ENCODE assay signal across 27 mouse cellular contexts in genomic region chr11:77926666-77927065, GRCm38 (mm10). TPM values are rescaled to one million over a fixed set of nuclear protein-coding genes. Genes with fewer than 3 reads are reported as not detected.
DNase-seq lines count a peak whose midpoint lies in the region; ATAC-seq and TF ChIP-seq lines count a peak whose summit lies in the region.
"Had no signal": no experiment of that assay in that cellular context is flagged by ENCODE, and none has a peak within 500 bp of the region (broad histone marks: within the 10 kb centered on the region; RNA-seq: fewer than 3 reads in every experiment).

No protein-coding gene starts in this region.

- peaks cover 21% of the 10 kb centered on the region for H3K27me3 ChIP-seq in midbrain, embryonic 13.5 days
- no peaks in the 10 kb centered on the region for H3K27me3 ChIP-seq in midbrain, postnatal 0 days (ENCODE audit: insufficient read depth, low read length)
- peaks cover 42% of the 10 kb centered on the region for H3K27me3 ChIP-seq in forebrain, embryonic 12.5 days
- no peaks in the 10 kb centered on the region for H3K27me3 ChIP-seq in forebrain, embryonic 16.5 days (replicated peaks; ENCODE audit: control insufficient read depth, insufficient read depth, low read length)
- H3K27me3 ChIP-seq in midbrain, embryonic 16.5 days (ENCODE audit: control insufficient read depth, insufficient read depth, low read depth, low read length): no peaks in the 10 kb centered on the region

- no peaks in the 10 kb centered on the region for H3K9me3 ChIP-seq in midbrain, embryonic 13.5 days
- no peaks in the 10 kb centered on the region for H3K9me3 ChIP-seq in midbrain, postnatal 0 days (ENCODE audit: low read length)
- no peaks in the 10 kb centered on the region for H3K9me3 ChIP-seq in forebrain, embryonic 12.5 days
- H3K9me3 ChIP-seq in forebrain, embryonic 16.5 days (ENCODE audit: control insufficient read depth, low read length): no peaks in the 10 kb centered on the region
- no peaks in the 10 kb centered on the region for H3K9me3 ChIP-seq in midbrain, embryonic 16.5 days (replicated peaks; ENCODE audit: control insufficient read depth, low read length, poor library complexity, severe bottlenecking)
- H3K9me3 ChIP-seq: embryonic facial prominence, embryonic 10.5 days; heart, embryonic 13.5 days; limb, embryonic 15.5 days; liver, embryonic 15.5 days; lung, embryonic 15.5 days; stomach, embryonic 15.5 days had no signal

- peaks cover 71% of the 10 kb centered on the region for H3K4me1 ChIP-seq in midbrain, embryonic 13.5 days (replicated peaks)
- 0 out of 2 replicates have a peak, but pooled peaks cover 3% of the 10 kb centered on the region for H3K4me1 ChIP-seq in midbrain, postnatal 0 days (ENCODE audit: insufficient read depth, low read length)
- H3K4me1 ChIP-seq in forebrain, embryonic 12.5 days: peaks cover 57% of the 10 kb centered on the region
- peaks cover 32% of the 10 kb centered on the region for H3K4me1 ChIP-seq in forebrain, embryonic 16.5 days (replicated peaks; ENCODE audit: control insufficient read depth, insufficient read depth, low read length)
- peaks cover 25% of the 10 kb centered on the region for H3K4me1 ChIP-seq in midbrain, embryonic 16.5 days (ENCODE audit: control insufficient read depth, insufficient read depth, low read length)

- no peak for ATAC-seq in midbrain, embryonic 13.5 days
- ATAC-seq in midbrain, postnatal 0 days (ENCODE audit: low FRiP score): no peak
- no peak for ATAC-seq in forebrain, embryonic 12.5 days (ENCODE audit: low FRiP score)
- ATAC-seq in forebrain, embryonic 16.5 days: no peak
- 0 out of 2 replicates have a peak, but pooled peaks have one; percentile 2 for ATAC-seq in midbrain, embryonic 16.5 days
- no peak for ATAC-seq in megakaryocyte progenitor cell, adult 5-6 weeks (replicated peaks; ENCODE audit: poor library complexity)
- ATAC-seq: inflammation-experienced regulatory T-cells, adult 6 months had no signal

- peak overlapping the region; percentile 1; the same call in 1 of the 2 replicates for H3K4me2 ChIP-seq in midbrain, embryonic 13.5 days (replicated peaks)
- no peak overlapping the region for H3K4me2 ChIP-seq in midbrain, postnatal 0 days (ENCODE audit: low read depth, low read length, poor library complexity, severe bottlenecking)
- H3K4me2 ChIP-seq in forebrain, embryonic 12.5 days: 0 out of 2 replicates have a peak overlapping the region, but pooled peaks have one; percentile 13
- no peak overlapping the region for H3K4me2 ChIP-seq in forebrain, embryonic 16.5 days (ENCODE audit: low read length)
- no peak overlapping the region for H3K4me2 ChIP-seq in midbrain, embryonic 16.5 days (ENCODE audit: low read length)
- H3K4me2 ChIP-seq: heart, embryonic 13.5 days; limb, embryonic 15.5 days; liver, embryonic 15.5 days; lung, embryonic 15.5 days; stomach, embryonic 15.5 days had no signal

- DNase-seq in midbrain, postnatal 0 days (ENCODE audit: low spot score): no peak
- DNase-seq in gastrocnemius, adult 18-20 months (ENCODE audit: low spot score): no peak
- DNase-seq in right cerebral cortex, adult 2 months (ENCODE audit: low spot score in 2 of 2): no peak
- DNase-seq: adrenal gland, postnatal 14 days; cerebellum, adult 9-10 months; gastrocnemius, postnatal 25 days; heart, adult 18-20 months; kidney, adult 18-20 months; retina, postnatal 1 day; thymus, postnatal 25 days had no signal

- no peak for TF ChIP-seq CTCF in midbrain, postnatal 0 days (IDR thresholded peaks at IDR 0.05)

- H3K4me3 ChIP-seq in midbrain, embryonic 13.5 days (replicated peaks): no peak overlapping the region
- H3K4me3 ChIP-seq in midbrain, postnatal 0 days (ENCODE audit: low read depth, low read length): no peak overlapping the region
- no peak overlapping the region for H3K4me3 ChIP-seq in forebrain, embryonic 12.5 days (replicated peaks)
- H3K4me3 ChIP-seq in forebrain, embryonic 16.5 days (replicated peaks; ENCODE audit: low read length): no peak overlapping the region
- no peak overlapping the region for H3K4me3 ChIP-seq in midbrain, embryonic 16.5 days (ENCODE audit: low read depth, low read length)
- H3K4me3 ChIP-seq: embryonic facial prominence, embryonic 10.5 days; heart, embryonic 13.5 days; left cerebral cortex, adult 2 months; limb, embryonic 15.5 days; liver, embryonic 15.5 days; lung, embryonic 15.5 days; stomach, embryonic 15.5 days had no signal

- H3K27ac ChIP-seq in midbrain, embryonic 13.5 days: peak overlapping the region; percentile 73
- no peak overlapping the region; the same call in 1 of the 2 replicates for H3K27ac ChIP-seq in midbrain, postnatal 0 days (ENCODE audit: low read depth, low read length)
- H3K27ac ChIP-seq in forebrain, embryonic 12.5 days: peak overlapping the region; percentile 85
- H3K27ac ChIP-seq in forebrain, embryonic 16.5 days (ENCODE audit: low read length): peak overlapping the region; percentile 78
- H3K27ac ChIP-seq in midbrain, embryonic 16.5 days (ENCODE audit: low read length): peak overlapping the region; percentile 64
- H3K27ac ChIP-seq: embryonic facial prominence, embryonic 10.5 days; heart, embryonic 13.5 days; kidney, postnatal 0 days; left cerebral cortex, adult 2 months; limb, embryonic 15.5 days; liver, embryonic 15.5 days; lung, embryonic 15.5 days; macrophage; stomach, embryonic 15.5 days had no signal

- 21% methylated on average over 9 of the region's 9 CpGs for WGBS in midbrain, embryonic 13.5 days
- WGBS in midbrain, postnatal 0 days: 17% methylated on average over 9 of the region's 9 CpGs
- 29% methylated on average over 9 of the region's 9 CpGs for WGBS in forebrain, embryonic 12.5 days
- 14% methylated on average over 9 of the region's 9 CpGs for WGBS in forebrain, embryonic 16.5 days
- 16% methylated on average over 9 of the region's 9 CpGs for WGBS in midbrain, embryonic 16.5 days

- H3K36me3 ChIP-seq in midbrain, embryonic 13.5 days: no peaks in the 10 kb centered on the region
- no peaks in the 10 kb centered on the region for H3K36me3 ChIP-seq in midbrain, postnatal 0 days (ENCODE audit: insufficient read depth, low read length)
- H3K36me3 ChIP-seq in forebrain, embryonic 12.5 days (replicated peaks): no peaks in the 10 kb centered on the region
- no peaks in the 10 kb centered on the region for H3K36me3 ChIP-seq in forebrain, embryonic 16.5 days (ENCODE audit: control insufficient read depth, insufficient read depth)
- no peaks in the 10 kb centered on the region for H3K36me3 ChIP-seq in midbrain, embryonic 16.5 days (ENCODE audit: control insufficient read depth, insufficient read depth, low read length)
- H3K36me3 ChIP-seq: embryonic facial prominence, embryonic 10.5 days; heart, embryonic 13.5 days; limb, embryonic 15.5 days; liver, embryonic 15.5 days; lung, embryonic 15.5 days; stomach, embryonic 15.5 days had no signal

- H3K9ac ChIP-seq in midbrain, embryonic 13.5 days (replicated peaks): no peak overlapping the region
- no peak overlapping the region for H3K9ac ChIP-seq in midbrain, postnatal 0 days (replicated peaks; ENCODE audit: low read length, poor library complexity, severe bottlenecking)
- H3K9ac ChIP-seq in forebrain, embryonic 12.5 days: no peak overlapping the region
- no peak overlapping the region for H3K9ac ChIP-seq in forebrain, embryonic 16.5 days (replicated peaks; ENCODE audit: low read depth, low read length)
- H3K9ac ChIP-seq in midbrain, embryonic 16.5 days (ENCODE audit: low read depth, low read length): no peak overlapping the region
- H3K9ac ChIP-seq: heart, embryonic 13.5 days; limb, embryonic 15.5 days; liver, embryonic 15.5 days; lung, embryonic 15.5 days; stomach, embryonic 15.5 days had no signal

RNA-seq across cellular contexts. Expression of gene Sez6, which starts 3.9 kb away (rescaled TPM):
- polyA plus RNA-seq in midbrain, embryonic 13.5 days (2015; fragmentation: Nextera tagmentation; extraction: Ambion mirVana): 118 TPM in 2 replicates
- 160 and 173 TPM in 2 replicates for total RNA-seq in midbrain, postnatal 0 days (2014; rRNA removed)
- polyA plus RNA-seq in midbrain, postnatal 0 days (2015; fragmentation: Nextera tagmentation; extraction: Ambion mirVana): 121 and 125 TPM in 2 replicates
- polyA plus RNA-seq in forebrain, embryonic 12.5 days (2016; fragmentation: Nextera tagmentation; extraction: Ambion mirVana): 54.0 and 62.2 TPM in 2 replicates
- polyA plus RNA-seq in forebrain, embryonic 16.5 days (2015; fragmentation: Nextera tagmentation; extraction: Ambion mirVana): 257 and 284 TPM in 2 replicates
- 140 and 146 TPM in 2 replicates for polyA plus RNA-seq in midbrain, embryonic 16.5 days (2015; fragmentation: Nextera tagmentation; extraction: Ambion mirVana)
- total RNA-seq in megakaryocyte progenitor cell, adult 5-6 weeks (2015): not detected in 2 replicates
- total RNA-seq in megakaryocyte progenitor cell, adult 5-6 weeks (2017): not detected in 2 replicates
- total RNA-seq in gastrocnemius, adult 18-20 months (2021): under 1 TPM; 0.12 to 0.16 TPM
- total RNA-seq: common myeloid progenitor, adult 5-6 weeks had no signal
- polyA plus RNA-seq: C2C12, macrophage had no signal

RNA-seq across cellular contexts. Expression of gene Pipox, which starts 32.8 kb away (rescaled TPM):
- 8.6 and 11.0 TPM in 2 replicates for polyA plus RNA-seq in midbrain, embryonic 13.5 days (2015; fragmentation: Nextera tagmentation; extraction: Ambion mirVana)
- total RNA-seq in midbrain, postnatal 0 days (2014; rRNA removed): 3.4 and 3.6 TPM in 2 replicates
- polyA plus RNA-seq in midbrain, postnatal 0 days (2015; fragmentation: Nextera tagmentation; extraction: Ambion mirVana): 3.8 and 5.1 TPM in 2 replicates
- 14.5 and 16.5 TPM in 2 replicates for polyA plus RNA-seq in forebrain, embryonic 12.5 days (2016; fragmentation: Nextera tagmentation; extraction: Ambion mirVana)
- polyA plus RNA-seq in forebrain, embryonic 16.5 days (2015; fragmentation: Nextera tagmentation; extraction: Ambion mirVana): 8.6 and 12.6 TPM in 2 replicates
- 6.0 and 7.5 TPM in 2 replicates for polyA plus RNA-seq in midbrain, embryonic 16.5 days (2015; fragmentation: Nextera tagmentation; extraction: Ambion mirVana)
- not detected in 2 replicates for total RNA-seq in megakaryocyte progenitor cell, adult 5-6 weeks (2015)
- 0.17 and 0.44 TPM in 2 replicates for total RNA-seq in megakaryocyte progenitor cell, adult 5-6 weeks (2017)
- not detected for total RNA-seq in gastrocnemius, adult 18-20 months (2021)
- total RNA-seq: common myeloid progenitor, adult 5-6 weeks had no signal
- polyA plus RNA-seq: C2C12, macrophage had no signal

RNA-seq across cellular contexts. Expression of gene Phf12, which starts 55.9 kb away (rescaled TPM):
- 22.7 and 22.8 TPM in 2 replicates for polyA plus RNA-seq in midbrain, embryonic 13.5 days (2015; fragmentation: Nextera tagmentation; extraction: Ambion mirVana)
- total RNA-seq in midbrain, postnatal 0 days (2014; rRNA removed): 31.6 and 53.9 TPM in 2 replicates
- polyA plus RNA-seq in midbrain, postnatal 0 days (2015; fragmentation: Nextera tagmentation; extraction: Ambion mirVana): 9.3 and 9.9 TPM in 2 replicates
- polyA plus RNA-seq in forebrain, embryonic 12.5 days (2016; fragmentation: Nextera tagmentation; extraction: Ambion mirVana): 29.1 and 29.6 TPM in 2 replicates
- 20.6 and 23.0 TPM in 2 replicates for polyA plus RNA-seq in forebrain, embryonic 16.5 days (2015; fragmentation: Nextera tagmentation; extraction: Ambion mirVana)
- 11.8 and 17.8 TPM in 2 replicates for polyA plus RNA-seq in midbrain, embryonic 16.5 days (2015; fragmentation: Nextera tagmentation; extraction: Ambion mirVana)
- 61.8 and 64.3 TPM in 2 replicates for total RNA-seq in megakaryocyte progenitor cell, adult 5-6 weeks (2015)
- 25.9 and 28.8 TPM in 2 replicates for total RNA-seq in megakaryocyte progenitor cell, adult 5-6 weeks (2017)
- total RNA-seq in gastrocnemius, adult 18-20 months (2021): 10 to 100 TPM; 13.9 to 14.3 TPM

Comparison
In these comparisons a context has a peak if more than half of its experiments do, and no peak if none do; other contexts are left out.
1. H3K4me2 ChIP-seq: peak in midbrain, embryonic 13.5 days (single experiment) and forebrain, embryonic 12.5 days (single experiment); none in midbrain, postnatal 0 days (single experiment), forebrain, embryonic 16.5 days (single experiment) and midbrain, embryonic 16.5 days (single experiment).